Mouse (Mus musculus) ES-Bruce4 (cell line): Measurements from ENCODE around the gene Maml3. TPM values are rescaled to one million over a fixed set of nuclear protein-coding genes. Genes with fewer than 3 reads are reported as not detected.

Experiments used
- H3K27ac ChIP-seq: 2 replicates; pipeline ENCODE4 v1.5.1; 2012; ENCODE audit warnings: low read length, inconsistent platforms; ENCODE audit not compliant: insufficient read depth
- H3K27me3 ChIP-seq: 2 replicates; pipeline ENCODE4 v1.6.1; 2012; ENCODE audit warnings: mild to moderate bottlenecking, low read length, inconsistent platforms; ENCODE audit not compliant: control insufficient read depth, poor library complexity, insufficient read depth, severe bottlenecking
- H3K36me3 ChIP-seq: 2 replicates; pipeline ENCODE4 v1.6.1; 2012; ENCODE audit warnings: inconsistent platforms, mild to moderate bottlenecking, low read length, moderate library complexity; ENCODE audit not compliant: control insufficient read depth, poor library complexity, insufficient read depth, severe bottlenecking
- H3K4me1 ChIP-seq: one replicate; pipeline ENCODE4 v1.8.1; 2011; ENCODE audit warnings: low read length; ENCODE audit not compliant: control insufficient read depth, insufficient read depth
- H3K4me3 ChIP-seq: 2 replicates; pipeline ENCODE4 v1.5.1; 2011; ENCODE audit warnings: low read depth, mild to moderate bottlenecking, low read length
- H3K9ac ChIP-seq: 2 replicates; pipeline ENCODE4 v1.6.1; 2012; ENCODE audit warnings: low read depth, mild to moderate bottlenecking, inconsistent platforms; ENCODE audit not compliant: poor library complexity, severe bottlenecking
- H3K9me3 ChIP-seq: replicated peaks from 2 replicates; pipeline ENCODE4 v1.6.1; 2012; ENCODE audit warnings: mild to moderate bottlenecking, low read length, inconsistent platforms; ENCODE audit not compliant: control insufficient read depth, poor library complexity, insufficient read depth, severe bottlenecking
- CTCF ChIP-seq: IDR thresholded peaks from one replicate; pipeline ENCODE4 v1.8.1; 2011; ENCODE audit warnings: low read depth, low read length
- EP300 ChIP-seq: IDR thresholded peaks from 2 replicates; pipeline ENCODE4 v1.6.1; 2011; ENCODE audit warnings: low read depth, low read length; ENCODE audit not compliant: insufficient read depth
- POLR2A ChIP-seq: IDR thresholded peaks from one replicate; pipeline ENCODE4 v1.8.1; 2011; ENCODE audit warnings: low read length; ENCODE audit not compliant: insufficient read depth
- polyA plus RNA-seq: library from polyadenylated mRNA; stranded (reverse); fragments of >200 nt; gene quantifications from 2 replicates; pipeline ENCODE4 v1.2.4, GENCODE M21; 2011; ENCODE audit warnings: low read depth; ENCODE audit not compliant: missing spikeins, insufficient read depth, insufficient read length

Maml3 gene
- polyA plus RNA-seq, 1 experiment = 5.7 TPM

GRCm38 (mm10) chr3:51891562-51892119 lies 213.2 kb downstream of the Maml3 start:
- Histone ChIP-seq H3K9ac (no peak overlapping the region), H3K4me1 (no peaks in the 10 kb centered on the region), H3K4me3 (no peak overlapping the region), H3K9me3 (no peaks in the 10 kb centered on the region), H3K27ac (no peak overlapping the region), H3K36me3 (no peaks in the 10 kb centered on the region), H3K27me3 (no peaks in the 10 kb centered on the region)
- no peak for TF ChIP-seq CTCF
- no peak for TF ChIP-seq EP300
- no peak for TF ChIP-seq POLR2A

GRCm38 (mm10) chr3:51890181-51890580 lies 214.7 kb downstream of the Maml3 start:
- H3K36me3 ChIP-seq = no peaks in the 10 kb centered on the region
- no peaks in the 10 kb centered on the region for H3K27me3 ChIP-seq
- H3K4me3 ChIP-seq = no peak overlapping the region
- no peak overlapping the region for H3K9ac ChIP-seq
- no peaks in the 10 kb centered on the region for H3K4me1 ChIP-seq
- no peak overlapping the region for H3K27ac ChIP-seq
- no peaks in the 10 kb centered on the region for H3K9me3 ChIP-seq
- TF ChIP-seq POLR2A (no peak), CTCF (no peak), EP300 (no peak)

- Histone ChIP-seq H3K36me3 (no peaks in the 10 kb centered on the region), H3K9me3 (no peaks in the 10 kb centered on the region), H3K27ac (no peak overlapping the region), H3K9ac (no peak overlapping the region), H3K27me3 (no peaks in the 10 kb centered on the region), H3K4me3 (no peak overlapping the region), H3K4me1 (no peaks in the 10 kb centered on the region)
- no peak for TF ChIP-seq EP300
- no peak for TF ChIP-seq POLR2A
- no peak for TF ChIP-seq CTCF
These were observed 215.1 kb downstream of the Maml3 start for GRCm38 (mm10) chr3:51889776-51890175.

- TF ChIP-seq POLR2A (no peak), EP300 (no peak), CTCF (no peak)
- H3K9ac ChIP-seq = no peak overlapping the region
- H3K27me3 ChIP-seq = no peaks in the 10 kb centered on the region
- no peaks in the 10 kb centered on the region for H3K9me3 ChIP-seq
- H3K4me3 ChIP-seq = no peak overlapping the region
- H3K4me1 ChIP-seq = no peaks in the 10 kb centered on the region
- no peaks in the 10 kb centered on the region for H3K36me3 ChIP-seq
- no peak overlapping the region for H3K27ac ChIP-seq
These were observed 216.0 kb downstream of the Maml3 start for GRCm38 (mm10) chr3:51888662-51889433.

GRCm38 (mm10) chr3:51888295-51888661 lies 216.6 kb downstream of the Maml3 start:
- Histone ChIP-seq H3K9ac (no peak overlapping the region), H3K27ac (no peak overlapping the region), H3K4me3 (no peak overlapping the region), H3K4me1 (no peaks in the 10 kb centered on the region), H3K9me3 (no peaks in the 10 kb centered on the region), H3K27me3 (no peaks in the 10 kb centered on the region), H3K36me3 (no peaks in the 10 kb centered on the region)
- no peak for TF ChIP-seq CTCF
- TF ChIP-seq POLR2A = no peak
- no peak for TF ChIP-seq EP300

GRCm38 (mm10) chr3:51885920-51886319 lies 219.0 kb downstream of the Maml3 start:
- TF ChIP-seq CTCF (no peak), POLR2A (no peak), EP300 (no peak)
- H3K4me3 ChIP-seq = no peak overlapping the region
- no peaks in the 10 kb centered on the region for H3K36me3 ChIP-seq
- no peaks in the 10 kb centered on the region for H3K9me3 ChIP-seq
- no peak overlapping the region for H3K27ac ChIP-seq
- no peaks in the 10 kb centered on the region for H3K27me3 ChIP-seq
- no peak overlapping the region for H3K9ac ChIP-seq
- no peaks in the 10 kb centered on the region for H3K4me1 ChIP-seq
